Mouse (Mus musculus): ENCODE measurements at regions not wholly inside any gene's neighbourhood (a gene's known extent, or its start where the extent isn't known, plus 50 kb on each side); places are given as distances from the start of the nearest gene placed in this dataset.

DNA sequence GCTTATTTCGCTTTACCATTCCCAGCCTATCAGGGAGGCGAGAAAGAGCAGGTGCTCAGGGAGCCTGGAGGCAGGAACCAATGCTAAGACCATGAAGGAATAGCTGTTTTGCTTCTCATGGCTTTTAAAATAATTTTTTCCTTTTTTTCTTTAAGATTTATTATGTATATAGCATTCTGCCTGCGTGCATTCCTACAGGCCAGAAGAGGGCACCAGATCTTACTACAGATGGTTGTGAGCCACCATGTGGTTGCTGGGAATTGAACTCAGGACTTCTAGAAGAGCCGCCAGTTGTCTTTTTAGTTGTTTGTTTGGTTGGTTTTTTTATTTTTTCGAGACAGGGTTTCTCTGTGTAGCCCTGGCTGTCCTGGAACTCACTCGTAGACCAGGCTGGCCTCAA lies 113.6 kb upstream of the Armc2 start:
- ATAC-seq (replicated peaks; ENCODE audit: low FRiP score) (no peak), DNase-seq (ENCODE audit: low spot score) (no peak)
- H3K4me2 ChIP-seq (ENCODE audit: low read depth, low read length, severe bottlenecking), result no peak overlapping the region
- no peak overlapping the region for H3K4me3 ChIP-seq (ENCODE audit: low read depth, low read length)
- no peaks in the 10 kb centered on the region for H3K4me1 ChIP-seq (replicated peaks; ENCODE audit: control insufficient read depth, insufficient read depth, low read length)
- H3K27me3 ChIP-seq (ENCODE audit: control insufficient read depth, insufficient read depth, low read length), result no peaks in the 10 kb centered on the region
- H3K9me3 ChIP-seq (ENCODE audit: control insufficient read depth, low read length), result no peaks in the 10 kb centered on the region
- H3K27ac ChIP-seq (ENCODE audit: low read depth, low read length), result no peak overlapping the region
- 92% methylated on average over 6 of the region's 6 CpGs for WGBS
- no peak overlapping the region for H3K9ac ChIP-seq (ENCODE audit: low read length)
- no peaks in the 10 kb centered on the region for H3K36me3 ChIP-seq (ENCODE audit: control insufficient read depth, insufficient read depth, low read length)

DNA sequence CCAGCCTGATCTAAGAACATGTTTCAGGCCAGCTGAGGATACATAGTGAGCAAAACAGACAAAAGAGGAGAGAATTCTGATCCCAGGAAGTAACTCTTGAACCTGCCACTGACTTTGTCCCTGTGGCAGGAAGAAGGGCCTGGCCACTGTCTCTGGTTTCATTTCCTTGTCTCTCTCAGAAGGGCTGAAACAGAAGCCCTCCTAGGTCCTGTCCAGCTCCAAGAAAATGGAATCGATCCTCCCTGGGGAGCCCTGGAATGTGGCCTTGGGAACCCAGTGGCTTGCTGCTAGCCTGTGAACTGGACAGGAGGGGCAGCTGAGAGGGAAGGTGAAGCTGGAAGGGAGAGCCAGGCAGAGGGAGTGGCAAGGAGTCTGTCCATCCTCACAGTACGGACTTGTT lies 113.1 kb upstream of the Armc2 start:
- Histone ChIP-seq H3K4me3 (ENCODE audit: low read depth, low read length) (no peak overlapping the region), H3K9ac (ENCODE audit: low read length) (no peak overlapping the region), H3K4me1 (replicated peaks; ENCODE audit: control insufficient read depth, insufficient read depth, low read length) (no peaks in the 10 kb centered on the region), H3K36me3 (ENCODE audit: control insufficient read depth, insufficient read depth, low read length) (no peaks in the 10 kb centered on the region), H3K9me3 (ENCODE audit: control insufficient read depth, low read length) (no peaks in the 10 kb centered on the region), H3K27me3 (ENCODE audit: control insufficient read depth, insufficient read depth, low read length) (no peaks in the 10 kb centered on the region), H3K27ac (ENCODE audit: low read depth, low read length) (no peak overlapping the region), H3K4me2 (ENCODE audit: low read depth, low read length, severe bottlenecking) (no peak overlapping the region)
- no peak for ATAC-seq (replicated peaks; ENCODE audit: low FRiP score)
- no peak for DNase-seq (ENCODE audit: low spot score)
- WGBS, result 81% methylated on average over 2 of the region's 2 CpGs

DNA sequence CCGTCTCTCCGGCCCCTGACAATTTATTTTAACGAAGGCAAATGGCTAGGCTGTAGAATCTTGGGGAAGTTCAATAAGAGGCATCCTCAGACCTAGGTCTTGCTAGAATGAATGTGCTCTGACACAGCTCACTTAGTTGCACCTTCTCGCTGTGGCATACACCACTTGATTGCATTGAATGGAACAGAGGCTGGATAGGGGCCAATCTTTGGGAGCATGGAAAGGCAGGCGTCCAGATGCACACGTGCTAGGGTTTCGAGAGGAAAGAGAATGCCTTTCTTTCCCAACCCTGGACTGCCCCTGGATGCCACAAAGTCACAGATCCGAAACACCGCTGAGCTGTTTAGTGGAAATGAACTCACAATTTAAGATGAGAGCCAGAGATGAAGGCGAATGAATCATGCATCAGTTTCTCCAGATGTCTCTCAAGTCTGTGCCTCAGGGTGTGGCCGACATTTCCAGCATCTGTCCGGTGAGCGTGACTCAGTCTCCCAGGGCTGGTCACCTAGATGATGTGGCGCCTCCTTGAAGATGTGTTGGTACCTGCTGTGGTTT lies 109.7 kb upstream of the Armc2 start:
- WGBS, result 92% methylated on average over 14 of the region's 14 CpGs
- H3K9me3 ChIP-seq (ENCODE audit: control insufficient read depth, low read length), result no peaks in the 10 kb centered on the region
- no peak overlapping the region for H3K4me3 ChIP-seq (ENCODE audit: low read depth, low read length)
- no peaks in the 10 kb centered on the region for H3K4me1 ChIP-seq (replicated peaks; ENCODE audit: control insufficient read depth, insufficient read depth, low read length)
- H3K27ac ChIP-seq (ENCODE audit: low read depth, low read length), result no peak overlapping the region
- no peaks in the 10 kb centered on the region for H3K27me3 ChIP-seq (ENCODE audit: control insufficient read depth, insufficient read depth, low read length)
- ATAC-seq (replicated peaks; ENCODE audit: low FRiP score), result no peak
- H3K4me2 ChIP-seq (ENCODE audit: low read depth, low read length, severe bottlenecking), result no peak overlapping the region
- DNase-seq (ENCODE audit: low spot score), result no peak
- no peak overlapping the region for H3K9ac ChIP-seq (ENCODE audit: low read length)
- no peaks in the 10 kb centered on the region for H3K36me3 ChIP-seq (ENCODE audit: control insufficient read depth, insufficient read depth, low read length)

DNA sequence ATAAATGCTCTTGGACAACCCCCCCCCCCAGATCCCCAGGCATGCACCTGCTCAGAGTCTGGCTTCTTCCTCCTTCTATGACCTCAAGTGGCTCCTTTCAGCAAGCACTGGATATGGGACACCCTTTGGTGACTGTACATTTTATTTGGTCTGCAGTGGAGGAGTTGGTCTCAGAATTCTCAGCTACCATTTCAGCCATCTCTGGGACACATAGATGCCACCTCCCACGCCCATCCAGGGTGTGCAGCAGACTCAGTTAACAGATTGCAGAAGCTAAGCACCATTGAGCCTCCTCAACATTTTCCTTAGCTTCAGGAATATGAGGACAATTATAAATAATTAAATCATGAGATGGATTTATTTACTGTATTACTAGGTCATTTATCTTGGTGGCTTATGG lies 108.6 kb upstream of the Armc2 start:
- Histone ChIP-seq H3K9ac (ENCODE audit: low read length) (no peak overlapping the region), H3K4me2 (ENCODE audit: low read depth, low read length, severe bottlenecking) (no peak overlapping the region), H3K4me3 (ENCODE audit: low read depth, low read length) (no peak overlapping the region), H3K36me3 (ENCODE audit: control insufficient read depth, insufficient read depth, low read length) (no peaks in the 10 kb centered on the region), H3K27me3 (ENCODE audit: control insufficient read depth, insufficient read depth, low read length) (no peaks in the 10 kb centered on the region), H3K4me1 (replicated peaks; ENCODE audit: control insufficient read depth, insufficient read depth, low read length) (no peaks in the 10 kb centered on the region), H3K9me3 (ENCODE audit: control insufficient read depth, low read length) (no peaks in the 10 kb centered on the region), H3K27ac (ENCODE audit: low read depth, low read length) (no peak overlapping the region)
- WGBS, result 74% methylated on average over 1 of the region's 1 CpGs
- ATAC-seq (replicated peaks; ENCODE audit: low FRiP score) (no peak), DNase-seq (ENCODE audit: low spot score) (no peak)

DNA sequence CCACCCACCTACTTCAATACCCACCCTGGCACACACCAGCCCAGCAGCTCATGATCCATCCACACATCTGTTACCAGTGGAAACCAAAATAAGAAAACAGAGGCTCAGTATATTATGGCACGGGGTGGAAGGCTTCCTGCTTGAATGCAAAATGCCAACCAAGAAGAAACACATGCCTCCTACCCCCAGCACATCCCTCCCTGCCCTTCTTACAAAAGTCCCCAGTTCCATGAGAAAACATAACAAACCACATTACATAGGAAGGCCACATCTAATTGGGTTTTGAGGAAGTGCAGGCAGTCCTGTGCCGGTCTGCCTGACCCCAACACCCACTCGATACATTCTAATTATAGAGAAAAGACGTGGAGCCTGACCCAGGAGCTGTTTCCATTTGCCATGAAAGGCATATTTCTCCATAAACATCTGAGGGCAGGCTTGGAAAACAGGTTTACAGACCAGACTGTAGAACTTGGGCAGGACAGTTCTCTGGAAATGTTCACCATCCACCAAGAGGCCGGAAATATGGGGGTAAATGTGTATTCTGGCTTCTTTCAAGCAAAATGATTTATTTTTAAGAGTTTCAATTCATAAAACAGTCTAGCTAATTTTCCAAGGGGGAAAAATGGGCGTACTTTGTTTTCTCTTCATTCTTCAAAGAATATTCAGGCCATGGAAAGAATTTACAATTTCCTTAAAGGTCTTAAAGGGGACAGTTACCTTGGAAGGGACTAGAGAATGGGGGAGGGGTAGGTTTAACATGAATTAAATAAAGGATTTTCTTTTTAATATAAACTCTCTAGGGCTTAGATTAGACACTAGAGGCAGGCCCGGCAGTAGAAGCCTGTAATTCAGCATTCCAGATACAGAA lies 104.8 kb upstream of the Armc2 start:
- Histone ChIP-seq H3K9me3 (ENCODE audit: control insufficient read depth, low read length) (no peaks in the 10 kb centered on the region), H3K27ac (ENCODE audit: low read depth, low read length) (no peak overlapping the region), H3K9ac (ENCODE audit: low read length) (no peak overlapping the region), H3K27me3 (ENCODE audit: control insufficient read depth, insufficient read depth, low read length) (no peaks in the 10 kb centered on the region), H3K36me3 (ENCODE audit: control insufficient read depth, insufficient read depth, low read length) (no peaks in the 10 kb centered on the region), H3K4me2 (ENCODE audit: low read depth, low read length, severe bottlenecking) (no peak overlapping the region), H3K4me1 (replicated peaks; ENCODE audit: control insufficient read depth, insufficient read depth, low read length) (no peaks in the 10 kb centered on the region), H3K4me3 (ENCODE audit: low read depth, low read length) (no peak overlapping the region)
- WGBS, result 74% methylated on average over 7 of the region's 7 CpGs
- ATAC-seq (replicated peaks; ENCODE audit: low FRiP score) (no peak), DNase-seq (ENCODE audit: low spot score) (no peak)

DNA sequence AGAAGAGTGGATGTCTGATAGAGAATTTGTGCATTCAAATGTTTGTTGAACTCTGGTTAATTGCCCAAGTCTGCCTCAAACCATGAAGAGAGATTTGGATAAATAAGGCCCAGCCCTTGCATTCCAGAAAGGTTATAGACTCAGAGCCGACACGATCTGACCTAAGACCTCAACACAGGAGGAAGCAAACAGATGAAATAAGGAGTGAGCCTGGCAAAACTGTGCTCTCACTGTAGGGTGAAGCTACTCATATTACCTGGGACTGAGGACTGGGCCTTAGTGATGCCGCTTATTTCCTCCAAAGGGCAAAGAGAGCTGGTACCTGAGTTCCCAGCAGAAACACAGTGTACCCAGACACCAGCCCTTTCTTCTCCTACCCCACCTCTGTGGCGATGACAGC lies 103.7 kb upstream of the Armc2 start:
- WGBS, result 77% methylated on average over 4 of the region's 4 CpGs
- ATAC-seq (replicated peaks; ENCODE audit: low FRiP score) (no peak), DNase-seq (ENCODE audit: low spot score) (no peak)
- Histone ChIP-seq H3K27me3 (ENCODE audit: control insufficient read depth, insufficient read depth, low read length) (no peaks in the 10 kb centered on the region), H3K9me3 (ENCODE audit: control insufficient read depth, low read length) (no peaks in the 10 kb centered on the region), H3K27ac (ENCODE audit: low read depth, low read length) (no peak overlapping the region), H3K36me3 (ENCODE audit: control insufficient read depth, insufficient read depth, low read length) (no peaks in the 10 kb centered on the region), H3K4me2 (ENCODE audit: low read depth, low read length, severe bottlenecking) (no peak overlapping the region), H3K4me1 (replicated peaks; ENCODE audit: control insufficient read depth, insufficient read depth, low read length) (no peaks in the 10 kb centered on the region), H3K9ac (ENCODE audit: low read length) (no peak overlapping the region), H3K4me3 (ENCODE audit: low read depth, low read length) (no peak overlapping the region)

DNA sequence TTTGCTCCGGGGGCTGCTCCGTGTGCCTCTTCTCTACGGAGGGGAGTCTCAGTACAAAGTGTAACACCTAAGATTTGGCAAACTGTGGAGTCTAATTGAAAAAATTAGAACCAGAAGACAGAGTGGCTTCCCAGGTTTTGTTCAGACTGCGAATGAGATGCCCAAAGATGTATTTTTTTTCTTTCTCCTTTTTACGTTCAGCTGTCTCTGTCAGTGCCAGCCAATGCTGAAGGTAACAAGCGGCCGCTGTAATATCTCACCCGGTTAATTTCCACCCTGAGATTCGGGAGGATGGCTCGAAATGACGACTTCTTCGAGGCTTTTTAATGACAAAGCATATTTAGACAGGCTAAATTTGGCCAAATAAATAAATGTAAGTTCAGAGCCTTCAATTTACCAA lies 101.1 kb upstream of the Armc2 start:
- no peaks in the 10 kb centered on the region for H3K27me3 ChIP-seq (ENCODE audit: control insufficient read depth, insufficient read depth, low read length)
- no peak for DNase-seq (ENCODE audit: low spot score)
- no peaks in the 10 kb centered on the region for H3K36me3 ChIP-seq (ENCODE audit: control insufficient read depth, insufficient read depth, low read length)
- no peak overlapping the region for H3K9ac ChIP-seq (ENCODE audit: low read length)
- no peak overlapping the region for H3K27ac ChIP-seq (ENCODE audit: low read depth, low read length)
- no peak for ATAC-seq (replicated peaks; ENCODE audit: low FRiP score)
- 87% methylated on average over 12 of the region's 12 CpGs for WGBS
- no peak overlapping the region for H3K4me3 ChIP-seq (ENCODE audit: low read depth, low read length)
- no peaks in the 10 kb centered on the region for H3K9me3 ChIP-seq (ENCODE audit: control insufficient read depth, low read length)
- no peak overlapping the region for H3K4me2 ChIP-seq (ENCODE audit: low read depth, low read length, severe bottlenecking)
- no peaks in the 10 kb centered on the region for H3K4me1 ChIP-seq (replicated peaks; ENCODE audit: control insufficient read depth, insufficient read depth, low read length)

DNA sequence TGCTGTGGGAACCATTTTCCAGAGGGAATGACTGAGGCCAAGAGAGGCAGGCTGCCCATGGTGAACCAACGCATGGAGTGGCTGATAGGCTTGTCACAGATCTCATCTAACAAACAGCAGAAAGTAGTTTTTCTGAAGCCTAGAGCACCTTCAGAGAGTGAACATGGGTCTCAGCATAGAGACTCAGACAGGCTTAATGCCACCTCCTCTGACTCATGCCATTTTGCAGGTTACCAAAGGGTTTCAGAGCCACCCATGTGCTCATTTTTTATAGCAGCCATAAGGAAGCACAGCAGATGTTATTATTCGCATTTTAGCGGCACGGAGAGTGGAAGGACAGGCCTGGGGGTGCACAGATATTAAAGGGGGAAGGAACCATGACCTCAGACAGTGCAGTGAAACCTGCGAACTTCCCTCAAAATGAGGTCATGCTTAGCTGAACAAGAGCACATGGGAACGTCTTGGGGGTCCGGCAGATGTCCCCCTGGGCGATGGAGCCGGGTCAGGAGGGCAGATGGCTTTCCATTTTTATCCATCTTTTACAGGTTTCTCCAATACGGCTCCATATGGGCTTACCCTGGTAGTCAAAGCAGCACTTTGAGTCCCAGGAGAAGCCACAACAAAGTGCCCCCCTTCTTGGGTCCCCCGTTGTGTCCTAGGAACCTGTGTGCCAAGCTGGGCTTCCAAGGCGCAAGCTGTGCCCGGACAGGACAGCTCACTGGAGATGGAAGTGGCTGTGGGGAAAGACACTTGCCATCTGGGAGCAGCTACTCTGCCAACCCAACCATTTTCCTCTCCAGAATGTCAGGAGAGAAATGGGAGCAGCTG lies 100.3 kb upstream of the Armc2 start:
- H3K27me3 ChIP-seq (ENCODE audit: control insufficient read depth, insufficient read depth, low read length), result no peaks in the 10 kb centered on the region
- no peak overlapping the region for H3K27ac ChIP-seq (ENCODE audit: low read depth, low read length)
- 84% methylated on average over 13 of the region's 13 CpGs for WGBS
- DNase-seq (ENCODE audit: low spot score) (no peak), ATAC-seq (replicated peaks; ENCODE audit: low FRiP score) (no peak)
- no peak overlapping the region for H3K9ac ChIP-seq (ENCODE audit: low read length)
- no peak overlapping the region for H3K4me3 ChIP-seq (ENCODE audit: low read depth, low read length)
- no peaks in the 10 kb centered on the region for H3K9me3 ChIP-seq (ENCODE audit: control insufficient read depth, low read length)
- H3K4me1 ChIP-seq (replicated peaks; ENCODE audit: control insufficient read depth, insufficient read depth, low read length), result no peaks in the 10 kb centered on the region
- H3K36me3 ChIP-seq (ENCODE audit: control insufficient read depth, insufficient read depth, low read length), result no peaks in the 10 kb centered on the region
- no peak overlapping the region for H3K4me2 ChIP-seq (ENCODE audit: low read depth, low read length, severe bottlenecking)

Data from forebrain, embryonic 11.5 days (tissue).